Mouse (Mus musculus) c-Kit-positive CD71-positive TER-119-positive erythroid progenitor cells, embryonic 14.5 days (primary cell): ENCODE results near the gene Phkg1.
"Not testable (repeated sequence)": the region's sequence is repeated elsewhere in the genome, so short reads cannot be mapped to it uniquely, and the experiment has no call there.

Source experiments
- DNase-seq: peaks from one replicate; pipeline ENCODE4 v3.0.0-alpha.2; 2013; ENCODE audit warnings: low spot score

Phkg1 gene

DNA sequence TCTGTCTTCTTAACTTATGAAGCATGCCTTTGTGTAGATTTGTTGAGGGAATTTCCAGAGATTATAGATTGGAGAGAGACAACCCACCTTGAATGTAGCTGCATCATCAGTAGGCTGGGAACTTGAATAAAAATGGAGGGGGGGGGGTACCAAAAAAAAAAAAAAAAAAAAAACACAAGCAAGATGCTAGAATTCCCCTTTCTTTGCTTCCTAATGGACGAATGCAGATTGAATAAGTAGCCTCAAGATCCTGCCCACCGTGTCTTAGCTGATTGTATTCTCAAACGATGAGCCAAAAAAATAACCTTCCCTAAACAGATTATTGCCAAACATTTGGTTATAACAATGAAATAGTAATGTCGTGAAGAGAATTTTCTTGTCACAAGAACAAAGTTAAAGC lies 9.4 kb upstream of the Phkg1 start:
- DNase-seq, result no peak

DNA sequence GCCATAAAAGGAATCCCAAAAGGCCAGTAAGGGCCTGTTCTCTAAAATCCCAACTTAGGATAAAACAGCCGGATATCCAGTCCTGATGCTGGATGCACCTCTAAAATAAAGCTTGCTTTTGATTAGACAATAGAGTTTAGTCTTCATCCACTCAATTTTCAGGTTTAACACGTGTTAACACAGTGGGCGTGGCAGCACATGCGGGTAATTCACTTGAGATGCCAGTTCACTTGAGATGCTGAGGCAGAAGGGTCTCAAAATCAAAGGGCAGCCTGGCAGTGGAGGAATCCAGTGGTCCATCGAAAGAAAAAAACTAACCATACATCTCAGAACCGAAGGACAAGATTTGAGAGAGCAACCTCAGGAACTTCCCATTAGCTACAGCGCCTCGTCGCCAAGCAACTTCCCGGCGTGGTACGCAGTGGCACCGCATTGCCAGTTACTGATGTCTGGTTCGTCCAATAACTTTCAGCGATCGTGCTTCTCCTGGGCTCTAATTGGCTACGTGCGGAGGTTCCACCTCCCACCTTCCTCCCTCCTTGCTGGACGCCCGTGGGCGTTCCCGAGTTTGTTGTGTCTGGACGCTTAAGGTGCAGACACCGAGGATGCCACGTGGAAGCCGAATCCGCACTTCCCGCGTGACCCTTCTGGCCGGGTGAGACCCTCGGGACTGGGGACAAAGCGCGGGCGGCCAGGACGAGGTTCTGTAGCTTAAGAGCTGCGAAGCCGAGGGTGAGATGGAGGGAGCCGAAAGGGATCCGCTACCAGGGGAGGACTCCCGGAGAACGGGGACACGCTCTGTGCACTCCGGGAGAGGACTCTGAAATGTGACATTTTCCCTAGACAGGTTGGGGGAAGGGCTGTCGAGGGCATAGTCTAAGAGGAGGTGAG lies 2.9 kb downstream of the Phkg1 start, which contains the start of gene Zbed5:
TSS of gene Zbed5 (plus strand) at position 526 of the 891 bp plus-strand sequence.
- DNase-seq, result peak; percentile 89

DNA sequence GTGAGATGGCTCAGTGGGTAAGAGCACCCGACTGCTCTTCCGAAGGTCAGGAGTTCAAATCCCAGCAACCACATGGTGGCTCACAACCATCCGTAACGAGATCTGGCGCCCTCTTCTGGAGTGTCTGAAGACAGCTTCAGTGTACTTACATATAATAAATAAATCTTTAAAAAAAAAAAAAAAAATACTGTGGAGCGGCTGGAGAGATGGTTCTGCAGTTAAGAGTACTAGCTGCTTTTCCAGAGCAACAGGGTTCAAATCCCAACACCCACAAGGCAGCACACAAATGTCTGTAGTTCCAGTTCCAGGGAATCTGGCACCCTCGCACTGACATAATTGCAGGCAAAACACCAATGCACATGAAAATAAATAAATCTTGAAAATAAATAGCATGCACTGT lies 8.0 kb downstream of the Phkg1 start:
- not testable (repeated sequence) for DNase-seq

DNA sequence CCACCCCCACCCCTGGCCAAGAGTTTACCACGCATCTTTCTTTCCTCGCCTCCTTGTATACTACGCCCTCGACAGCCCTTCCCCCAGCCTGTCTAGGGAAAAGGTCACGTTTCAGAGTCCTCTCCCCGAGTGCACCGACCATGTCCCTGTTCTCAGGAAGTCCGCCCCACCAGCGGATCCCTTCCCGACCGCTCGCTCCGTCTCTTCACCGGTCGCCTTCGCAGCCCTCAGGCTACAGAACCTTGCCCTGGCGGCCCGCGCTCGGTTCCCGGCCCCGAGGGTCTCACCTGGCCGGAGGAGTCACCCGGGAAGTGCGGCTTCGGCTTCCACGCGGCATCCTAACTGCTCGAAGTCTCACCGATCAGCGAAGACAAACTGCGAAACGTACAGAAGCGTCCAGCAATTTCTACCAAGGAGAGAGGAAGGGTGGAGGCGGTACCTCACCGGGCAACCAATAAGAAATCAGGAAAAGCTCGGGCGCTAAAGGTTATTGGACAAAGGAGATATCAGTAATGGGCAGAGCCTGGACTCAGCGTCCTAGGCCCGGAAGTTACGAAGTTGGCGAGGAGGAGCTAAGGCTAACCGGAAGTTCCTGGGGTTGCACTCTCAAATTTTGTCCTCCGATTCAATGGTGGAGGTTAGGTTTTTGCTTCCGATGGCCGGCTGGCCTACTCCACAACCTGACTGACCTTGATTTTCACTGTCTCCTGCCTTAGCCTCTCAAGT lies 11.3 kb downstream of the Phkg1 start, which contains the start of gene Chchd2:
TSS of gene Chchd2 (minus strand) at position 560 of the 726 bp plus-strand sequence.
- peak; percentile 97 for DNase-seq

DNA sequence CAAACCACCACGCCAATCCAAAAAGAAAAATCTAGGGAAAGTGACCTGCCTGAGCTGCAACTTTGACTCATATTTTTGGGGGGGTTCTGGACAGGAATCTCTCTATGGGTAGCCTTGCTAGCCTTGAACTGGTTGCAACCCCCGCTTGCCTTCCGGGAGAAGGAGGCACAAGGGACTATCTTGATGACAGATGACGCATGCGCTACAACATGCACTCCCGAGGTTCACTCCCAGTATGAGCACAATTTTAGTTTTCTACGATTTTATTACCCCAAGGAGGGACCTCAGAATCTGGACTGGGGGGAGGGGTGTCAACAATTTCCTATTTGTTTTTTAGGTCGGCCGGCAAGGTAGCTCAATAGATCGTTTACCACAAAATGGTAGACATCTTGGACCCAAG lies 12.1 kb downstream of the Phkg1 start:
- peak; percentile 61 for DNase-seq

DNA sequence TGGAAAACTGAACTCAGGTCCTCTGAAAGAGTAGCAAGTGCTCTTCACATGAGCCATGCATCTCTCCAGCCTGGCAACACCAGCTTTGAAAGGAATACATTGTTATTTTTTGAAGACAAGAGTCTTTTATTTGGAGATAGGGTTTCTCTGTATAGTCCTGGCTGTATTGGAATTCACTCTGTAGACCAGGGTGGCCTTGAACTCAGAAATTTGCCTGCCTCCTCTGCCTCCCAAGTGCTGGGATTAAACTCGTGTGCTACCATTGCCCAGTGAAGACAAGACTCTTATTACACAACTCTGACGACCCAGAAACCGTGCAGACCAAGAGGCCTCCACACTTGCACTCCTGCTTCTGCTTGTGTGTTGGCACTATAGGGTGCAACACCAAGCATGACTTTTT lies 18.5 kb downstream of the Phkg1 start:
- DNase-seq, result no peak

DNA sequence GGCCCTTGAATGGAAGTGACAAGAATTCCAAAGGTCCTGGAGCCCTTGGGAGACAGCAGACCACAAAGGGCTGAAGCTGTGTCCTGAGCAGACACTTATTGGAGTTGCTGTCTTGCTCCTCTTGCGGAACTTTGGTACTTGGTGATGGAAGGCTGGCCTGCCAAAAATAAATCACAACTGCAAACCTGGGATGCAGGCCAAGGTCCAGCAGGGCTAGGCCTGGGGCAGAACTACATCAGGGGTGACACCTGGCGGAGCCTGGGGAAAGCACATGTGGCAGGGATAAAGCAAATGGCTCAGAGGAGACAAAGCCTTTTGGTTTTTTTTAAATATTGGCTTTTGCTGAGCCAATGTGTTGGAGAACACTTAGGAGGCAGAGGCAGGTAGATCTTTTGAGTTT lies 19.4 kb downstream of the Phkg1 start:
- no peak for DNase-seq

DNA sequence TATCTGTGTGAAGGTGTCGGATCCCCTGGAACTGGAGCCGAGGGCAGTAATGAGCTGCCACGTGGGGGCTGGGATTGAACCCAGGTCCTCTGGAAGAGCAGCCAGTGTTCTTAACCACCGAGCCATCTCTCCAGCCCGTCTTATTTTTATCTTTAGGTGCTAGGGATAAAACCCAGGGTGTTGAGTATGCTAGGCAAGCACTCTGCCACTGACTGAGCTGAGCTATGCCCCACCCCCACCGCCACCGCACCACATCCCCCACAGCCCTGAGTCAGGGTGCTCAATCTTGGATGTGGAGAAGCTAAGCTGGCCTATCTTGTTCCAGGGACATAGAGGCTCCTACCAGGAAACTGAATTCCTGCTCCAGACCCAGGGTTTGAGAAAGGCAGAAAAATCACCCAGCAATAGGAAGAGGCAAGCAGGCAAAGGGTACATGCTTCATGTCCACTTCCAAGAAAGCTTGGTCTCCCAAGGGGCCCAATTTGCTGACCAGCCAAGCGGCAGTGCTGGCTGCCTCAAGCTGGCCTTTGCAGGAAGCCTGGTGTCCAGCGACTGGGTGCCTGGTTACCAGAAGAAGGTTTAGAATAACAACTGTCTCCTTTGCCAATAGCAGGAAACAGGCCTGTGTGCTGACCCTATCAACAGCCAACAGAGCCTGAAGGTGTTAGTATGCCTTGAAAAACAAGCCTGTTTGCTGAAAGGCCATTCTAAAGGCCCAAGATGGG lies 20.5 kb downstream of the Phkg1 start:
- DNase-seq, result no peak

DNA sequence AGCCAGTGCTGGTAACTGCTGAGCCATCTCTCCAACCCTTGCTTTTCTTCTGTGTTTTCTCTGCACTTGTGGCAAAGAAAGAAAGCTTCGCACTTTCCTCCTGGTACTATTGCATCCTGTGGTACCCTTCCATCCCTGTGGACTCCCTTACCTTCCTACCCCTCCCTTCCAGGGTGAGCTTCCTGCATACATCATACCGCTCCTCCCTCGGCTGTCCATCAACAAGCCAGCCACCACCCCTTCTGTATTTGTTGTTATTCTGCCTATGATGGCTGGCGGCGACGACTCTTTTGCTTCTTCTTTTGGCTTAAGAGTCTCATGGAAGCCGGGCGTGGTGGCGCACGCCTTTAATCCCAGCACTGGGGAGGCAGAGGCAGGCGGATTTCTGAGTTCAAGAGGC lies 23.3 kb downstream of the Phkg1 start:
- no peak for DNase-seq

DNA sequence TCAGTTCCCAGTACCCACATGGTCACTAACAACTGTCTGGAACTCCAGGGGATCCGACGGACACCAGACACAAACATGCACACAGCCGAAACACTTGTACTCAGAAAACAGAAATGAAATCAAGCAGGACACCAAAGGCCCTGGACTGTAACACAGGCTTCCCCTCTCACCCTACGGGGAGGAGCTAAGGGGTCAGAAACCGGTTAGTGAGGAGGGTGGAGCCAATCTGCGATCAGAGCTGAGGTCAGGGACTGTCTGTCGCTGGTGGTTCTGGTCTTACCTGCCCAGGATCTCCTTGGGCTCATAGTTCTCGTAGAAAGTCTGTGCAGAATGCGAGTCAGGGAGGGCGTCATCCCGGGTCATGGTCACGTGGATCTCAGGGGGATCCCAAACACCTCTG lies 24.4 kb downstream of the Phkg1 start:
- no peak for DNase-seq

DNA sequence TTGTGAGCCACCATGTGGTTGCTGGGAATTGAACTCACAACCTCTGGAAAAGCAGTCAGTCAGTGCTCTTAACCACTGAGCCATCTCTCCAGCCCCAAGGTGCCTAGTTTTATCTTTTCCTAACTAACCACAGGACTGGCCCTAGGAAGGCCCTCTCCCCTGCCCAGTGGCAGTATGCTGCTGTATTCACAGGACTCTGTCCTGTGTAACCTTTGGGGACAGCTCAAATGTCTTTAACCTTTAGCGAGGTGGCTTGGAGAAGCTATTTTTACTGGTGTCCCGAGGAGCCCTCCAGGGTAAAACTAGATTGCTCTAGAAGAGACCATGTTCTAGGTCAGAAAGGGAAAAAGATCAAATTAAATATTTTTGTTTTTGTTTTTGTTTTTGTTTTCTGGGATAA lies 27.1 kb downstream of the Phkg1 start:
- DNase-seq, result no peak

DNA sequence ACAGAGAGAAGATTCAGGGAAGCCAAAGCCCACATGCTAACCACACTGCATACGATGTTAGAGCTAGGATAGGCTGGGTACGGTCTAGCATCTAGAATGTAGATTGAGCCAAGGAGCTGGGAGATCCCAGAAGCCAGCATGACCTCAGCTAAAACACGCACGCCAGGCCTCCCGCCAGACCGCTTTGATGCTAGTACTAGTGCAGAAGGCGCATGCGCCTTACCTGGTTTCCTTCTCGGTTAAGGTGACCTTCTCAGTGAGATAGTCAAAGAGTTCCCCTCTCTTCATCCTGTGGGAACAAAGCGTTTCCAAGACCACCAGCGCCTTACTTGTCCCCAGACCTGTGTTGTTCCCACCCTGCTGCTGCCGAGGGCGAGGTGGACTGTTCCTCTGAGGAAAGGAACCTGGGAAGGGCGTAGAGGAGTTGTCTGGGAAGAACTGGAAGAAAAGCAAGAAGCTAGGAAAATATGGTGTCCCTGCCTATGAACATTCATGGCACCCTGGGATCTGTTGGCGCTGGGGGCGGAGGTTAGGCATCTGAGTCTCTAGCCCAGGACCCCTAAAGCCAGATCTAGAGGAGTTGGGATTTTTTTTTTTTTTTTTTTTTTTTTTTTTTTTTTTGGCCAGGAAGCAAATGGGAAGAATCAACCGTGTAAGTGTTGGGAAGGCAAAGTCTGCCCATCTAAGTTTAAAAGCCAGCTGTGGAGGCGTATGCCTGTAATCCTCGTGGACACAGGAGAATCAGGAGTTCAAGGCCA lies 28.9 kb downstream of the Phkg1 start:
- DNase-seq, result no peak

DNA sequence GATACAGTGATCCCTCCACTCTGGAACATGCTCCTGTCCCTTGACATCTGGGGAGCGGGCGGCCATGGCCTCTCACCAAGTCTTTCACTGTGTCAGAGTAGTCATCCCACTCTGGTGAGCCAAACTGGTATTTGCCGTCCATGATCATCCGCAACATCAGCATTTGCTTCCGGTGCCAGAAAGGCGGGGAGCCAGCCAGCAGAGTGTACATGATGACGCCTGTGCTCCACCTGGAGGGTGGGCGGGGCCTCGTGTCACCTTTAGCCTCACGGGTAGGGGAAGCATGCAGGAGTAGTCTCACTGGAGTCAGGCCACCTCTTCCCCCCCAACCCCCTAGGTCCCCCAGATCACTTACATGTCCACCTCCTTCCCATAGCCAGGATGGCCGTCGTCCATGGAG lies 32.5 kb downstream of the Phkg1 start:
- no peak for DNase-seq

DNA sequence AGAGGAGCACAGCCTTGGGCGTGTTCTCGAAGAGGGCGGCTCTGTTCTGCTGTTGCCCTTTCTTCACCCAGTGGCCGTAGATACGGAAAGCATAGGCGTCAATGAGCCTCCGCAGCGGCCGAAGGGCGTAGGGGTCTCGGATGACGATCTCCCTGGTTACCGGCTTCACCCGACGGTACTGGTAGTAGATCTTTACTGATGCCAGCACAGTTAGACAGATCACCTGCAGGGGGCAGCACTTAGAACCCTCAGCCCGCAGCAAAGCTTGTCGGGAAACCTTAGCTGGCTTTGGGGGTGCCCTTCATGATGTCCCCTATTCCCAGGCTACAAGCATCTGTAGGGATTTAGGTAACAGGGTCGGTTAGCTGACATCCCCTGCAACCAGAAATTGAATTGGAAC lies 33.9 kb downstream of the Phkg1 start:
- DNase-seq, result peak; percentile 42

DNA sequence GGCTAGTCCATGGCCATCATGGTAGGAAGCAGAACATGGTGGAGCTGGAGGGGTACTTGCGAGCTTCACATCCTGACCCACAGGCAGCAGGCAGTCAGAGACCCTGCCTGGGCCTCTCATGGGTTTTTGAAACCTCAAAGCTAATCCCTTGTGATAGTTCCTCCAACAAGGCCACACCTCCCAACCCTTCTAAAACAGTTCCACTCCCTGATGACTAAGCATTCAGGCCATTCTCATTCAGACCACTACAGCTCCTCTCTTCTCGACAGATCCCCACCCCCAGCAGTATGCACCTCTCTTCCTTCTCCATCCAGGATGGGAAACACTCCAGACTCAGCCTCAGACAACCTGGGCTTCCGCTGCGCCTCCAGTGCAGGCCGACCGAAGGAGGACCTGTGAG lies 36.0 kb downstream of the Phkg1 start:
- no peak for DNase-seq

DNA sequence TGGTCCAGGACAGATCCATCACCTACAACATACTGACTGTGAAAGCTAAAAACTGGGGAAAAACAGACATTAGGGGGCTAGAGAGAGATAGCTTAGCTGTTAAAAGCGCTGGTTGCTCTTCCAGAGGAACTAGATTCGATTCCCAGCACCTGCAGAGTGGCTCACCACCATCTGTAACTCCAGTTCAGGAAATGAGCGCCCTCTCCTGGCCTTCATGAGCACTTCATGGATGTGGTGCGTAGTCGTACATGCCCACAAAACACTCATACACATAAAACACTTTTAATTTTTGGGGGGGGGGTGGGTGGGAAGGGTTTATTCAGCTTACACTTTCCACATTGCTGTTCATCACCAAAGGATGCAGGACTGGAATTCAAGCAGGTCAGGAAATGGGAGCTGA lies 41.9 kb downstream of the Phkg1 start:
- no peak for DNase-seq

DNA sequence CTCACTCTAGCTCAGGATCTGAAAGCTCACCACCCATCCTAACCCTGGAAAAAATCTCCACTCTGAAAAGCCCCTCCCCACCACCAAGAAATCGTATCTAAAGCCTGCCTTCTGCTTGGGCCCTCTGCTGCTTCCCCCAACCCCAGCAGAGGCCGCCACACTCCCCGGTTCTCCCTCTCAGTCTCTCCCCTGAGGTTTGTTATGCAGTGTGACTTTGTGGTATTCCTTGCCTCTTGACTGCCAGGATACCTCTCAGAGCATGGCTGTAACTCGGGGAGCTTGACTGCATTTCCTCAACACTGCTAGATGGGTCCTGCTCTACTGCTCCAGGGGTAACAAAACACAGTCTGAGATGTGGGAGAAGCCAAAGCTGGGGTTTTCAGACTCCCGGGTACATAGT lies 43.2 kb downstream of the Phkg1 start:
- DNase-seq, result no peak

DNA sequence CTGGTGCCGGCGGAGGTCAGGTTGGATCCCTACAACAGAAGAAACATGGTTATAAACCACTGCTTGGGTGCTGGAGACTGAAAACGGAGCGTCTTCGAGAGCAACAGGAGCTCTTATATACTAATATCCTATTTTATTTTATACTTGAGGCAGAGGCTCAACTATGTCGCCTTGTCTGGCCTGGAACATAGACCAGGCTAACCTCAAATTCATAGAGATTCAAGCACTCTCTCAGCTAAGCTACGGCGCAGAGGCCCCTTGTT lies 50.9 kb downstream of the Phkg1 start:
- DNase-seq, result no peak

DNA sequence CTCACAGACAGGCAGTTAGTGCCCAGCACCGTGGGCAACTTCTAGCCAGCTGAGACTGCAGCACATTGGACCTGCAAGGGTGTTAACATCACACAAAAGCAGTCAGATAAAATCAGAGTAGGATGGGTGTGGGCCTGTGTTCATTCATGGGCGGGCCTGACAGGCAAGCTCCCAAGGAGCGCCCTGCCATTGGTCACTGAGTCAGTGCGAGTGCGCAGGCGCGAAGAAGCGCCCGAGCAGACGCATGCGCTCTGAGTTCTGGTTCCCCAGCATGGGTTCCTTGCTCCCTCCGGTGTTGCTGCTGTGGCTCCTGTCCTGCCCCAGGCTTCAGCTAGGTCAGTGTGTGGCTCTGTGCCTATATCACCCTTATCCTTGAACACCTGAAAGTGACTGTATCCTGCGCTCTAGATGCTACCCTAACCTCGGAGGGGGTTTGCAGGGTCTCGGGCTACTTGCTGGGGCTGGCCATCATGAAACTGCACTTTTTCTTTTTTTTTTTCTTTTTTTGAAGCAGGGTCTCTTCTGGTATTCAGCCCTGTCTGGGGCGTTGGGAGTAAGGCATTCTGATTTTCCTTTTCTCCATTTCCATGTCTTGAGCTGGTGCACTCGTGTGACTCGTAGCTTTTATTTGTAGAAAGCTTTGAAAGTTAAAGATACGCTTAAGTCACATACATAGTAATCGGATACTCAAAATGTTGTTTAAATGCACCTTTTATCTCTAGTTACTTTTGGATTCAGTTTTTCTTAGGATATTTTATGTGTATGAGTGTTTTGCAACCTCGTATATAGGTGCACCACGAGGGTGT lies 51.4 kb downstream of the Phkg1 start, which contains the start of gene Sumf2:
TSS of gene Sumf2 (plus strand) at position 235 of the 806 bp plus-strand sequence.
- DNase-seq, result peak; percentile 95

DNA sequence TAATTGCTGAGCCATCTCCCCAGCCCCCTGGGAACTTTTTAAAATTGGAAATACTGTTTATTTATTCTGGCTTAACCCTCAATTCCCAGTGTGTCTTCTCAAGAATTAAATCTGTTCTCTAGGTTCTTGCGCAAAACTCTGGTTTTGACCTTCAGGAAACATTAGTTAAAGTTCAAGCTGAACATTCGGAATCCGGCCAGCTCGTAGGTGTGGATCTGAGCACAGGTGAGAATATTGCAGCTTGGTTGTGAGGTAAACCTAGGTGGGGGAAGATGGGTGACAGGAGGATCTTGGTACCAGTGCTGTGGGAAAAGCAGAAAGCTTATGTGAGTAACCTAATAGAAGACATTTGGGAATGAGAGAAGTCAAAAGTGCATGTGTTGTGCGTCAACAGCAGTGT lies 53.5 kb downstream of the Phkg1 start:
- no peak for DNase-seq
